Mouse (Mus musculus) CH12F3 (cell line): ENCODE measurements around the gene Luc7l2.

Experiments used
- in situ Hi-C: fragments of 300-500 bp; cut with MboI; formaldehyde crosslinking; loops from 2 replicates; pipeline ENCODE4 v1.14.3; 2020; ENCODE audit warnings: low sequenced_read_pairs

Luc7l2 gene

DNA sequence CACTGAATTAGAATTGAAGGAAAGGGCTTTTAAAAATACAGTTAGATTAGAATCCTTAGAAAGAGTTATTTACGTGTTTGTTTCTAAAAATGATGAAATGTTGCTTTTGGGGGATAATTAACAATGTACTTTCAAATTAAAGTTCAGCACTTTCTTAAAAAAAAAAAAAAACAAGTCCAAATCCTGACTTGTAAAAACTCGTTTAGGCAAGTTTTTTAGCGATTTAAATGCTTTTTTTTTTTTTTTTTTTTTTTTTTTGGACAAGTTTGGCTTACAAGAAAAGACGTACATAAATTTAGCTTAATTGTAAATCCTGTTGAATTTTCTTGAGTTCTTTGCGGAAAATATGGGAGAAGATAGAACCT lies 1.5 kb downstream of the Luc7l2 start:
- in situ Hi-C loops = no loop called here

DNA sequence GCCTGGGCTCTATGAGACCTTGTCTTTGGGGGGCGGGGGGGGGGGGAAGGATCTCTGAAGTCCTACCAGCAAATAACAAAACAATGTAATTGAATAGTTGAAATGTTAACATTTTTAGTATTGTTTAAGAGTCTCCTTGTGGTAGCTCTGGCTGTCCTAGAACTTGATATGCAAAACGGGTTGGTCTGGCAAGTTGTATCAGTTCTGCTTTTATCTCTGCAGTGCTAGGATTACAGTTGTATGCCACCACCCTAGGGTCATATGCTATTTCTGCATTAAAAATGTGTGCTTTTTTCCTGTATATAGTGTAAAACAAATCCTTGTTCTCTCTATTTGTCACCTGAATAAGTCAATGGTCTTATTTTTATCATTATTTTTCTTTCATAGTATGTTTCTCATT lies 25.0 kb downstream of the Luc7l2 start:
- in situ Hi-C loops = no loop called here

DNA sequence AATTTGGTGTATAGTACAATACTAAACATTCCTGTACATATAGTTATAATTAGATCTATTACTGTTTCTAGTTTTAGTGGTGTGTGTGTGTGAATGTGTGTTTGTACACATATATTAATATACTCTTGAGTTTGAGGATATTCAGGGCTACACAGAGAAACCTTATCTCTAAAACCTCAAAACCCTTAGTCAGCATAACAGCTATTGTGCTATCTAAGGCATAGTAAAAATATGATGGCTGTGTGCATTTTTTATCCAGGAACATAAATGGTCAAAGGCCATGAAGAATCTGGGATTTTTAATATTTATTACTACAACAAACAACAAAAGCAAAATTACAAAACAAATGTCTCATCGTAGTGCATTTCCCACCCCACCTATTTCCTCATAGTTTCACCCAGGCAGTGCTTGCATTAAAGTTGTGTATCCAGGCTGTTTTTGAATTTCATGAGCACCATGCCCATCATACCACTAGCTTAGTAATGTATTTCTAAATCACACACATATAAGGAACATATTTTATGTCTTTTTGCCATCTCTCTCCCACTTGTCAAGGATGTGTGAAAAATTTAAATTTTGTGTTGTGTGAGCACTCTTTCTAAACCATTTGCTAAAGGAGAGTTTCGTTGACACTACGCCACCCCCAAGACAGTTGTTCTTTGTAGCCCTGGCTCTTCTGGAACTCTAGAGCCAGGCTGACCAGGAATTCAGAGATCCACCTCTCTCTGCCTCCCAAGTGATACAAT lies 29.2 kb downstream of the Luc7l2 start:
- in situ Hi-C loops = no loop called here

DNA sequence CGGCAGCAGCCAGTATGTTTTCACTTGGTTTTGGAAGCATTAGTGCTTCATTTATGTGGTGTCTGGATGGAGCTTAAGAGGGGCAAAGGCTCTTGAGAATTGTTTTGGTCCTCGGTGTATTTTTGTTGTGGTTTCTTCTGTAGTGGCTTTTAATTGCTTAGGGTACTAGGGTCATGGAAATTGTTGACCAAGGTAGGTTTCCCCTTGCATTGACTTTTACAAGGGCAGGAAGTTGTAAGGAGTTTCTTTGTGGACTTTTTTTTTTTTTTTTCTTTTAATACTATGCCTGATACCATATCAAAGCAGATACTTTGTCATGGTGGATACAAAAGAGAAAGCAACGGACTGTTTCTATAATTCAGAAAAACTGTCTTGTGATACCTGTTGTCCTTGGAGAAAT lies 30.6 kb downstream of the Luc7l2 start:
- in situ Hi-C loops = no loop called here

DNA sequence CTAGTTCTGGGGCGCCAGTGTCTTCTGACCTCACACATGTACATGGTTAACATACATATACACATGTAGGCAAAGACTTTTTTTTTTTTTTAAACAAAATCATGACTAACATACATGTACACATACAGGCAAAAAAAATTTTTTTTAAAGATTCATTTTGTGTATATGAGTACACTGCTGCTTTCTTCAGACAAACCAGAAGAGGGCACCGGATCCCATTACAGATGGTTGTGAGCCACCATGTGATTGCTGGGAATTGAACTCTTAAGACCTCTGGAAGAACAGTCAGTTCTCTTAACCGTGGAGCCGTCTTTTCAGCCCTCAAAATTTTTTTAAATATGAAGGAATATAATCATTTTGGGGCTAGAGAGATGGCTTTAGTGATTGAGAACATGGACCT lies 46.3 kb downstream of the Luc7l2 start:
- in situ Hi-C loops = no loop called here

DNA sequence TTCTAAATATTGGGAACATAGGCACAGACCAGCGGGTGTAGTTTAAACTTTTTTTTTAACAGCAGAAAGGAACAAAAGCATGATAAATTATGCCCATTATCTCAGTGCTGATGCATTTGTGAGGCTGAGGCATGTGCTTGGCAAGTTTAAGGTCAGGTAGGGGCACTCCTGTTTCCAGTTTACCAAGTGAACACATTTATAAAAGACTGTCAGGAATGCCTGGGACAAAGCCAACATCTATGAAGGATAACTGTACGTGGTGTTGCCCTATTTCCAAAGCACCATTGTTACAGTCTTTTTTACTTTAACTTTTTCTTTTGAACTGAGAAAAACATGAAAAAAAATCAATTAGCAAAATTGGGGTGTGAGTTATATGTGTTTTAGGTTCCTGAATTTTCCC lies 58.8 kb downstream of the Luc7l2 start:
- in situ Hi-C loops = no loop called here

DNA sequence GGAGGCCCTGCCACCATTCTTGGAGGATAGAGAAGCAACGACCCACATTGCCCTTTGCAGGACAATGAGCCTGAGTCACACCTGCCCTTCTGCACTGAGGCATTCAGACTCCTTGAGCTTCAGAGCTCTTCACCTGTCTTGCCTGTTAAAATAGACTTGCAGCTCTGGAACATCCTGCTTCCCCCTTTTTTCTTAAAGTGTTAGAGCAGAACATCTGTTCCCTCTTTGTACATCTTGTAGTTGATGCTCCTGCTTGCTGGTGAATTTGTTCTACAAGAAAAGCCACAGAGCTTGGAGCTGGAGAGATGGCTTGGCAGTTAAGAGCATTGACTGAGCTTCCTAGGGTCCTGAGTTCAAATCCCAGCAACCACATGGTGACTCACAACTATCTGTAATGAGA lies 71.3 kb downstream of the Luc7l2 start:
- in situ Hi-C loops = no loop called here

DNA sequence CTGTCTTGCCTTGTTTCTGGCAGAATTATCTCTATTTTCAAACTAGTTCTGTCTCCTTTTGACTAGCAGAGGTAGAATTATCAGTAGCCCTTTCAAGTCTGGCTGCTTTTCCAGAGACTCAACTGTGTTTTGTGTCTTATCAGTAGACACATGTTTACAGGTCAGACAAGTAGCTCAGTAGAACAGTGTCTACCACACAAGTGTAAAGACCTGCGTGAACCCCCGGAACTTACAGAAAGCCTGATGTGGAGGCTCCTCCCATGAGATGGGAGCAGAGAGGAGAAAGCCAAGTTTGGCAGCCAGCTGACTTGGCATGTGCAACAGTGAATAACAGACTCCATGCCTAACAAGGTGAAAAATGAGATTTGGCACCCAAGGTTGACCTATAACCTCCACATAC lies 72.3 kb downstream of the Luc7l2 start:
- in situ Hi-C loops = no loop called here

DNA sequence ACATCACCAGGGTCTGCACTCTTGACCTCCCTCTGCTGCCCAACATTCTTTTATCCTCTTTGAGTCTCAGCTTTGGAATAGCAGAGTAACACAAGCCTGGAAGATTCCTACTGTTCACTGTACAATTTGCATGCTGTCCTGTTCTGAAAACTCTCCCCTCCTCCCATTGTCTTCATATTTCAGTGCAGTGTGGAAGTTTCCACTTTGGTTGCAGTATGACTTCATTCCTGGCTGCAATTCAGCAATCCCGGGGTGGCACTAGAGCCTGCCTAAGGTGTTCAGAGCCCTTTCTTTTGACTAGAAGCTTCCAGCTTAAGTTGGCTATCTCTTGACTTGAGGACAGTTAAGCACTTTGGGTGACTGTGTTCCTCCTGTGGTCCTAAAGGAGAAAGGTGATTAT lies 73.3 kb downstream of the Luc7l2 start:
- in situ Hi-C loops = no loop called here

DNA sequence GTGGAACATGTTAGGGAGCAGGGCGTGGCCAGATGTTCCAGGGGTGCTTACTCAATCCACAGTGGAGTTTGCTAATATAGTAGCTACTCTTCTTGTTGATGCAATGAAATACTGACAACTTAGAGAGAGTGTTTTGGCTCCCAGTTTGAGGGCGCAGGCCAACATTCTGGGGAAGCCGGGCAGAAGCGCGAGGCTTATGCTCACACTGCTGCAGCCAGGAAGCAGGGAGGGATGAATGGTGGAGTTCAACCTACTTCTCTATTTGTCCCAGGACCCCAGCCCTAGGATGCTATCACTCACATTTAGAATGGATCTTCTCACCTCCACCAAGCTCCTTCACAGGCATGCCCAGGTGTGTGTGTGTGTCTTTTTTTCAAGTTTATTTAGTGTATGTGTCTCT lies 75.0 kb downstream of the Luc7l2 start:
- in situ Hi-C loops = no loop called here

DNA sequence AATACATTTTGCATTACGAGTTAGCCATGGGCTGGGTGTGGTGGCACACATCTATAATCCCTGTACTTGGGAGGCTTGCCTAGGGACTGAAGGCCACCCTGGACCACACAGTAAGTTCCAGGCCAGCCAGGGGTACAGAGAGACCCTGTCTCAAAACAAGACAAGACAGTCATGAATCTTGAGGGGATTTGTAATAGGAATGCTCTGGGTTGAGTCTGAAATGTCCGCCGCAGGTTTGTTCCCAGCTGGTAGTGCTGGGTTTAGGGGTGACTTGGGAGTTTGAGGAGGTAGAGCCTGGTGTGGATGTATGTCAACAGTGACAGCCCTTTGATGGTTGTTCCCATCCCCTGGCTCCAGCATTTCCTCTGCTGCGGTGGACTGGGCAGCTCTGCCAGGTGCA lies 75.9 kb downstream of the Luc7l2 start:
- in situ Hi-C loops = no loop called here

DNA sequence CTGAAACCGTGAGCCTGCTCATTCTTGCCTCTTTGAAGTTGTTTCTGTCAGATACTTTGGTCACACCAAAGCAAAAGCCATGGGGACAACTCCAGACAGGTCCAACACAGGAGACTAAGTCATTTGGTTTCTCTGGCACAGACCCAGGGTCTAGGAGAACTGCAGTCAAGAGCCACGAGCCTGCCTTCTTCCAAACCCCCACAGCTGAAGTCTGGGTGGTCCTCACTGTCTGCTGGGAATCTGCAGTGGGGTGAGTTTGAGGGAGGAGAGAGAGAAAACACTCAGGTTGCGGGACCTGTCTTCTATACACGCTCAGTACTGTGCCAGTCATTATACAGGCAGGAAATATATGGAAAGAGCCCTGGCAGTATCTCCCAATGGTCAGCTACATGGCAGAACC lies 76.4 kb downstream of the Luc7l2 start:
- in situ Hi-C loops = no loop called here

DNA sequence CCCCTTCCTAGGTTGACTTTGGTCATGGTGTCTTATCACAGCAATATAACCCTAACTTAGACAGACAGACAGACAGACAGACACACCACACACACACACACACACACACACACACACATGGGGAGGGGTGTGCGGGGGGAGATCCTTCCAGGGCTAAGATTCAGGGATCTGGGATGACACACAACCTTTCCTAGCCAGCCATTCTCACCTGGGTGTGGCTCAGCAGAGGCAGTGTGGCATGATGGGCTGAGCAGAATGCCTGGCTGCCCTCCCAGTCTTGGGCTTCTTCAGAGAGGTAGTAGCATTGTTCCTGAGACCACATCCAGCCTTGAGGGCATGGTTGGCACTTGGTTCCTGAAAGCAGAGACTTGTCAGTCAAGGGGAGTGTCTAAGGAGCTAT lies 78.4 kb downstream of the Luc7l2 start:
- in situ Hi-C loops = no loop called here

DNA sequence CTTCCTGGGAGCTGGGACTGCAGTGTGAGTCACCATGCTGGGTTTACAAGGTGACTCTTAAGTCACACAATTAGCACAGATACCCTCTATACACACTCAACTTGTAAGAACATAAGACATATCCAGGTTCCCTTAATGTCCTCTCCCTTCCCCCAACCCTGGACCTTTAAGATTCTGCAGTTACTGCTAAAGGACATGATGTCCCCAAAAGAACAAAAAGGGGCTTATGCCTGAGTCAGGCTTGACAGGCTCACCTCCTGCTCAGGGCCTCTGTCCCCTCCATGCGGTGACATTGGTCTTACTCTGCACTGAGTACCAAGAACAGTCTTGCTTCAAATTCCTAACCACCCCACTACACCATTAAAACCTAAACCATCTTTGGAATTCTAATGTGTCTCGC lies 81.7 kb downstream of the Luc7l2 start:
- in situ Hi-C loops = no loop called here

DNA sequence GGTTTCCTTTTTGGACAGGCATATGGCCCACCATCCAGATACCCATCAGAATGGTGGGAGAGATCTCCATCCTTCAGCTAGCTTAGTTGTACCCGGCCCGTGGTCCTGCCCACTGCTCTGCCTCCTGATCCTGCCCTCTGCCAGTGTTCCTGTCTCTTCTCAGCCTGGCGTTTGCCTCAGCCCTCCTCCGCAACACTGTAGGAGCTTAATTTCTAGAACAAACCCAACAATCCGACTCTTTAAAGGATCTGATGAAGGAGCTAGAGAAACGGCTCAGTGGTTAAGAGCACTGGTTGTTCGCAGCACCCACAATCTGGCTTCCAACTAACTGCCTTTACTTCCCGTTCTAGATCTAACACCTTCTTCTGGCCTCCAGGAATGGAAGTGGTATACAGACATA lies 83.3 kb downstream of the Luc7l2 start:
- in situ Hi-C loops = no loop called here

DNA sequence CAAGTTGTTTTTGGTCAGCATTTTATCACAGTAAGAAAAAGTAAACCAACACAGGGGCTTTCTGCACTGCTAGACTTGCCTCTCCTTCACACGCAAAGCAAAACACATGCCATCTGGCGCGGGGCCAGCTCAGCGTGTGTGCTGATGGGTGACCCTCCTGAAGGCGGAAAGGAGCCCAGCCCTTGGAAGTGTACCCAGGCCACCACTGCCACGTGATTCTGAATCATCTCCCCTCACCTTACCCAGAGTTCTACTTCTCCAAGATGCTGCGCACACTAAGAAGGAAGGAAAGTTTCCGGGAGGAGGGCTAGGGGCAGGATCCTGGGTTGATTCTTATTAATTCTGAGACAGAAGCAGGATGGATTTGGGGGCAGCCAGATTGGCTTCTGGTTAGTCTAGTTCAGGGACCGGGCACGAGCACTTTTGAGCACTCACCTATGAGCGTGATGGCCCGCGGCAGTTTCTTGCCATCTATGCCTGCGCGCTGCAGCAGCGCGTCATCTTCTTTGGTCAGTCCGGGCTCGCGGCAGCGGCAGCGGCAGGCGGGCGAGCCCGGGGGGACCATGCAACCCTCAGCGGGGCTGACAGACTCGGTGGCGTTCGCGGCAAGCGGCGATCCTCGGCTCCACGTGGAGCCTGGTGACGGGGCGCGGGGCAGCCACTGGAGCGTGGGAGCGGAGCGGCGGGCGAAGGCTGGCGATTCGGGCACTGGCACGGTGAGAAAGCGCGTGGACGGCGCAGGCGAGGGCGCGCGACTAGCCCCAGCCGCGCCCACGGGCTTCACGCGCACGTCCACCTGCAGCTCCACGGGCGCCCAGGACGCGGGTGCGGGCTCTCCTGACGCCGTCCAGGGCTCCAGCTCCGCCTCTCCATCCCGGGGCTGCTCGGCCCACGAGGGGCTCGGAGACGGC lies 85.1 kb downstream of the Luc7l2 start:
- in situ Hi-C loops = no loop called here

DNA sequence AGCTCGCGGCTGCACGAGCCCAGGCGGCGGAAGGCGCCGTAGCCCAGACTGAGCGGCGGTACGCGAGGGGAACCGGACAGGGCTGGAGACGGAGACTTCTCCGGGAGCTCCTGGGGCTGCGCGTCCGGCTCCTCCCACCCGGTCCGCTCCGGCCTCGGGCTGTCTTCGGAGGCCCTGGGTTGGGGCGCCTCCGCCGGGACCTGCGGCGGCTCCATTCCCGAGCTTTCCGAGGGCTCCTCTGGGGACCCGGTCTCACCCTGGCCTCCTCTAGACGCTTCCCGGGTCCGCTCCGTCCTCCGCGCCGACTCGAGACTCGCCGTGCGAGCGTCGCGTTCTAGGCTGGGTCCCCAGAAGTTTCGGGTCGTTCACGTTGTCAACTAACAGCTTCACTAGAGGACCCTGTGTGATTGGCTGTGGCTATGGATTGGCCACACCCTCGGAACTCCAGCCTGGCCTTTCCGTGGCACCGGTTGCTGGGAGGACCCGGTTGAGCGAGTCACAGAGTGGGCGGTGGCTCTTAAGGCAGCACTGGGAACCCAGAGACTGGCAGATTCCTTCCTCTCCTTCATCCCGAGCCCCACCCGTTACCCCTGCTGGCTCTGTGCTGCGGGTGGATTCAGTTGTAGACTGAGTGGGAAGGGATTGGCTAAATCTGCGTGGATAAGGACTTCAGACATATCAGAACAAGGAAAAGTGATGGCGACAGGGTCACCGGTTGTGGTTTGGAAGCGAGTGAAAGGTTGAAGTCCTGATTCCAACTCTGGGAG lies 85.9 kb downstream of the Luc7l2 start, which contains the start of gene Klrg2:
TSS of gene Klrg2 (minus strand) at position 391 of the 767 bp plus-strand sequence.
- in situ Hi-C loops = no loop called here

DNA sequence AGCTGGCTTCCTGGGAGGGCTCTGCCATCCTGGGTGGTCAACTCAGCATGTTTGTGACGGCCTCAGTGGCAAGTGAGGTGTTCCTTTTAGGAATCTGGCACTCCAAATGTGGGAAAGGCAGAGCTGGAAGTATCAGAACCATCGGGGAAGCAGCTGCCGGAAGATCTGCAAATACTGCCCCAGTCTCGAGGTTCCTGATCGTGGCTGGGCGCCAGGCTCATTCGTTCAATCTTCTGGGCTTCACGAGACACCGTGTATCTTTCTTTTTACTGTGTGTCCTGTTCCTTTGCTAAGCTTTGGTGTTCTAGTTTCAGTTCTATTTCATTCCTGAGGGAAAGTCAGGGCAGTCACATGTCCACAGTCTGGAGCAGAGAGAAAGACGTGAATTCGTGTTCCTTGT lies 89.3 kb downstream of the Luc7l2 start:
- in situ Hi-C loops = no loop called here

DNA sequence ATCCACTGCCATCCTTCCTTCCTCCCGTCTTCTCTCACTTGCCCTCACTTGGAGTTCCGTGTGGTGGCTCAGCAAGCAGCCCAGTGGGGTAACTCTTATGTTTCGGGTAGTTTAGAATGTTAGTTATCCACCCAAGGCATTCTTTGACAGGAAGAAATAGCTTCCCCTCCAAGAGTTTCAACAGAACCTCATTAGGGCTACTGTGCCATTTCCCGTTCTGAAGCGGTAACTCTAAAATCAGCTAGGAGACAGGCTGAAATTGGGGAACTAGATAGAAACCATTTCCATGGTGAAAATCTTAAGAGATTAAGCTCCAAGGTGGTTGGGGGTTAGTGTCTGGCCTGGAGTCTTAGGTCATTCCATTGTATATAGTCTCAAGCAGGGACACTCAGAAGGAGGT lies 90.1 kb downstream of the Luc7l2 start:
- in situ Hi-C loops = no loop called here

DNA sequence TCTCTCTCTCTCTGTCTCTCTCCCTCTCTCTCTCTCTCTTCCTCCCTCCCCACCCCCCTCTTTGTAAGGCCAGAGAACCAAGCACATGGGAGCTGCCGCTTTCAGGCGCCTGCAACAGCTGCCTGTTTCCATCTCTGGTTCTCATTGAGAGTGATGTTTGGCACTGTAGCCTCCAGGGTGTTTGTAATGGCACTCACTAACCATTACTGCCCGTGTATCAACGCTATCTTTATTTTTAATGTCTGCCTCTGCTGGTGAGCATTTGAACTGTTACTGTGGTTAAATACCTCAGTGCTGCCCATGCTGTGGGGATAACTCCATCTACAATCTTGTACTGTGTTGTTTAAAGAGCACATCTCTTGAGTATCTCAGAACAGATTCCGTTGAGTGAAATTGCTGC lies 90.5 kb downstream of the Luc7l2 start:
- in situ Hi-C loops = no loop called here

DNA sequence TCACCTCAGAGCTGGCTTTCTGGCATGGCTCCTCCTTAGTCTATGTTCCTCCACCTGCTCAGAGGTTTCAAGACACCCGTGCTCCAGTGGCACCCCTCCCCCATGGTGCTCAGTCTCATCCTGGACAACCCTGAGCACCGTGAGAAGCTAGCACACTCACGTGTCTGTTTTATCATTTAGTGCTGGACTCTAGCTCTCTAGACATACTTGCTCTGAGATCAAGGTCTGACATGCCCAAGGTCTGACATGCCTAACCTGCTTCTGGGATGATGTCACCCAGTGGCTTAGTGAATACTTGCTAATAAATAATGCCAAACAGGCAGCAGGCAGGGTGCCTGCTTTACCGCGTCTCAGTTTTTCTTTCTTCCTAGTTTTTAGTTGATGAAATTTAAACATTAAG lies 91.5 kb downstream of the Luc7l2 start:
- in situ Hi-C loops = no loop called here

DNA sequence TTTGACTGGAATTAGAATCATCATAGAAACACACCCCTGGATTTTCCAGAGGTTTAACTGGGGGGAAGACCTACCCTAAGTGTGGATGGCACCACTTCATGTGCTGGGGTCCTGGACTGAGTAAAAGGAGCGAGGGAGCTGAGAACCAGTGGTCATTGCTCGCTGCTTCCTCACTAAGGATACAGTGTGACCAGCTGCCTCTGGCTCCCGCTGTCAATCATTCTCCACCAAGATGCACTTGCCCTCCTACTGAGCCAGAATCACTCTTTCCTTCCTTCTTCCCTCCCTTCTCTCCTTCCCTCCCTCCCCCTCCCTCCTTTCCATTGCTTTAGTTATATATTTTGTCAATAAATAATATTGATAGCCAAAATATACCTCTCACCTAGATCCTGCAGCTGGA lies 91.9 kb downstream of the Luc7l2 start:
- in situ Hi-C loops = no loop called here
